Mouse (Mus musculus) spleen, adult 2 months (tissue): Measurements from ENCODE around the gene Mylpf. TPM values are rescaled to one million over a fixed set of nuclear protein-coding genes. Genes with fewer than 3 reads are reported as not detected.
A peak's percentile ranks its signal among the peaks of the same experiment; 100 is the strongest.
"Not testable (repeated sequence)": the region's sequence is repeated elsewhere in the genome, so short reads cannot be mapped to it uniquely, and the experiment has no call there.

Experiments used
- DNase-seq, 2 experiments: peaks; one replicate each; pipeline versions ENCODE4 v3.0.0 to v3.0.0-alpha.2; 2012 to 2021; ENCODE audit warnings: low spot score in 2 of 2, low read depth in 1 of 2
- H3K27ac ChIP-seq: fragments of 200-500 bp; 2 replicates; pipeline ENCODE4 v1.5.1; 2012; ENCODE audit warnings: low read length, inconsistent platforms; ENCODE audit not compliant: insufficient read depth
- H3K27me3 ChIP-seq: fragments of 200-500 bp; 2 replicates; pipeline ENCODE4 v1.6.1; 2012; ENCODE audit warnings: mild to moderate bottlenecking, moderate library complexity, low read length, inconsistent platforms; ENCODE audit not compliant: control insufficient read depth, insufficient read depth
- H3K36me3 ChIP-seq: fragments of 200-500 bp; 2 replicates; pipeline ENCODE4 v1.6.1; 2012; ENCODE audit warnings: mild to moderate bottlenecking, low read length, inconsistent platforms; ENCODE audit not compliant: control insufficient read depth, insufficient read depth
- H3K4me1 ChIP-seq: fragments of 200-500 bp; 2 replicates; pipeline ENCODE4 v1.6.1; 2011; ENCODE audit warnings: inconsistent platforms; ENCODE audit not compliant: control insufficient read depth, insufficient read depth, insufficient read length
- H3K4me3 ChIP-seq: fragments of 200-500 bp; 2 replicates; pipeline ENCODE4 v1.5.1; 2011; ENCODE audit warnings: mild to moderate bottlenecking, inconsistent platforms; ENCODE audit not compliant: insufficient read depth, insufficient read length; ENCODE audit errors: extremely low read depth
- CTCF ChIP-seq: fragments of 200-500 bp; IDR thresholded peaks from 2 replicates; pipeline ENCODE4 v1.5.1; 2011; ENCODE audit warnings: mild to moderate bottlenecking, inconsistent platforms; ENCODE audit not compliant: insufficient read depth, insufficient read length, insufficient replicate concordance; ENCODE audit errors: extremely low read depth
- POLR2A ChIP-seq: fragments of 200-500 bp; IDR thresholded peaks from 2 replicates; pipeline ENCODE4 v1.6.1; 2011; ENCODE audit warnings: low read depth, low read length, inconsistent platforms
- WGBS: fragments of 180-500 bp; shearing (Covaris S2); methylation state at CpG from one replicate; pipeline ENCODE4 v1.1.7; 2018; 5-methylcytosine and 5-hydroxymethylcytosine counted together
- polyA plus RNA-seq: library from polyadenylated mRNA; depleted of rRNA; stranded (reverse); fragments of >200 nt; gene quantifications from 2 replicates; pipeline ENCODE4 v1.2.3, GENCODE M21; 2012

Mylpf gene
- polyA plus RNA-seq, 1 experiment = 1.2 TPM

DNA sequence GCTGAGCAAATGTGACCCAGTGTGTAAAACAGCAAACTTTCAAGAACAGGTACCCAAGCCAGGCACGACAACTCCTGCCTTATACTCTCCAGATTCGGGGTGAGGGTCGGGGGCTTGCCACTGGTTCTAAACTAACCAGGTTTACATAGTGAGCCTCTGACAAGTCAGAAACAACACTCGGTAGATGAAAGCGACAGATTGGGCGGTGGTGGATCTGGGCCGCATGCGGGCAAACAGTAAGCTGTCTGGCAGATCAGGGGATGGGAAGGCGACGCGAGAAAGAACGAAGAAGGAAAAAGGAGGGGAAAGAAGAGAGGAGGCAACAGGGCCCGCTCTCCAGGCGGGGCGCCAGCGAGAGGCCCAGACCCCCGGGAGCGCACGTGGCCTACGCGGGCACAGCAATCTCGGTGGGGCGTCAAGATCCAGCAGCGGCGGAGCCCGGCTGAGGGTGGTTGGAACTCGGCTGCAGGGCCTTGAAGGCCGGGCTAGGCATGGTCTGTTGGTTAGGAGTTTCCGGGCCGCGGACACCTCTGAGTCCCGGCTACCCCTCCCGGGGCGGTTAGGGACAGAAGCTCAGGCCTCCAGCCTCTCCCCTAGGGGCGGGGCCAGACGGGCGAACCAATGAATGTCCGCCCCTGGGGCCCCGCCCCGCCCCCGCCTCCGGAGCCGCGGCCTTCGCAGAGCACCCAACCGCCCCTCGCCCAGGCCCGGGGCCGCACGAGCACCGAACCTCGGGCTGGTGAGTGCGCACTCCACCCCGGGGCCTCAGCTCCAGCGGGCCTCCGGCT lies 35.4 kb downstream of the Mylpf start, which contains the start of gene Zfp771:
TSS of gene Zfp771 (plus strand) at position 405 of the 788 bp plus-strand sequence.
- TF ChIP-seq CTCF (no peak), POLR2A (peak; percentile 39)
- WGBS = 1% methylated on average over 56 of the region's 56 CpGs
- peak; percentile 76 to 95 for DNase-seq
- peak within 1 kb of the TSS; percentile 86 for H3K27ac ChIP-seq
- peaks cover 9% of the 10 kb centered on the region; the same call in 1 of the 2 replicates for H3K4me1 ChIP-seq
- H3K27me3 ChIP-seq = no peaks in the 10 kb centered on the region
- H3K36me3 ChIP-seq = no peaks in the 10 kb centered on the region
- peak within 1 kb of the TSS; percentile 94 for H3K4me3 ChIP-seq

DNA sequence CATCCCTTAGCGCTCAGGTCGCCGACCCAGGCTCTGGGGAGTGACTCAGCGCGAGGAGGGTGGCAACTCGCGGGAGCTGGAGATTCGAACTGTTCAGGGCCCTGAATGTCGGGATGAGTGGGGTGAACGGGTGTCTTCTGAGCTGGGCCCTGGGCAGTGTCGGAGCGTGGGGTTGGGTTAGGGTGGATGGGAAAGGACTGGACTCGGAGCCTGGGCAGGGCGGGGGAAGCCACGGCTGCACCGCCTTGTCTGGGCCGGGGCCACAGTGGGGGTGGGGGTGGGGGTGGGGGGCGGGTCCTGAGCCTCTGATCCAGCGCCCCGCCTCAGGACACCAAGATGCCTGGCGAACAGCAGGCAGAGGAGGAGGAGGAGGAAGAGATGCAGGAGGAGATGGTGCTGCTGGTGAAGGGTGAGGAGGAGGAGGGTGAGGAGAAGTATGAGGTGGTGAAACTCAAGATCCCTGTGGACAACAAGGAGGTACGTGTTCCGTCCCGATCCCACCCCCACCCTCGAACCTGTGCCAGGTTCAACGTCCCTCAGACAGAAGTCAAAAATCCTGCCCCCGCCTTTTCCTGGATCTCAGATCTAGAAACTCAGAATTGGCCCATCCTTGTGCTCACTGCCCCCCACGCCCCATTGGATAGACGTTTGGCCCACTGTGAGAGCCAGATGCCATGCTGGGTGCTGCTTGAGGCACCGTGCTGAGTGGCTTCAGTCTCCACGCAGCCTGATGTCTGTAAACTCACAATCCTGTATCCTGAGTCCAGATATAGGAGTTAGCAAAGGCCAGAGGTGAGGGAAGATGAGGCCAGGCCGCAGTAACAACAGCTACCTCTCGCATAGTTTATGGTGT lies 36.2 kb downstream of the Mylpf start:
- Histone ChIP-seq H3K4me3 (peak overlapping the region; percentile 94), H3K27ac (peak overlapping the region; percentile 78), H3K27me3 (no peaks in the 10 kb centered on the region), H3K36me3 (no peaks in the 10 kb centered on the region), H3K4me1 (peaks cover 9% of the 10 kb centered on the region; the same call in 1 of the 2 replicates)
- TF ChIP-seq CTCF (no peak), POLR2A (no peak)
- WGBS = 15% methylated on average over 30 of the region's 33 CpGs
- DNase-seq = no peak

DNA sequence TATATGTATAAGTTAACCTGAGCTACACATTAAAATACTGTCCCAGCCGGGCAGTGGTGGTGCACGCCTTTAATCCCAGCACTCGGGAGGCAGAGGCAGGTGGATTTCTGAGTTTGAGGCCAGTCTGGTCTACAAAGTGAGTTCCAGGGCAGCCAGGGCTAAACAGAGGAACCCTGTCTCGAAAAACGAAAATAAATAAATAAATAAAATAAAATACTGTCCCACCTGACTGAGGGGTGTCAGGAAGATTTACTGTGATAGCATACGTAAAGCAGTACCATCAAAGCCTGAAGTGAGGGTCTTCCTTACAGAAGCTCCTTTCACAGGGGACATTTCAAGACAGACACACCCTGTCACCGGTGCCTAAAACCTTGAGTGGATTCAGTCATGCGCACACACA lies 41.8 kb downstream of the Mylpf start:
- H3K27me3 ChIP-seq, H3K4me1 ChIP-seq, H3K4me3 ChIP-seq, H3K36me3 ChIP-seq, H3K27ac ChIP-seq, DNase-seq: not testable (repeated sequence)
- WGBS = 87% methylated on average over 8 of the region's 8 CpGs

DNA sequence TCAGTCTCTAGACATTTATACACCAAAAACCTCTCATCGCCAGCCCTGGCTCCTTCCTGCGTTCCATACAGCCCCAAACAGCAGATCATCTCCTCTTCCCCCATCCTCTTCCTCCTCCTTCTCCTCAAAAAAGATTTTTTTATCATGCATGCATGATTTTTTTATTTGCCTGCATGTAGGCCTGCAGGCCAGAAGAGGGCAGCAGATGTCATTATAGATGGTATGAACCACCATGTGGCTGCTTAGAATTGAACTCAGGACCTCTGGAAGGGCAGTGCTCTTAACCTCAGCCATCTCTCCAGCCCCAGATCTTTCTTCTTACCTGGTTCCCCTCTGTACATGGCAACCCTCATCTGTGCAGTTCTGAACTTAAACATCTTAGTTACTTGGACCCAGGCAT lies 43.7 kb downstream of the Mylpf start:
- peak in 1 of 2 experiments; percentile 31 for DNase-seq
- Histone ChIP-seq H3K4me3 (no peak overlapping the region), H3K4me1 (peaks cover 5% of the 10 kb centered on the region), H3K27me3 (no peaks in the 10 kb centered on the region), H3K27ac (no peak overlapping the region), H3K36me3 (no peaks in the 10 kb centered on the region)
- TF ChIP-seq POLR2A (no peak), CTCF (peak; percentile 25; the same call in 1 of the 2 replicates)
- WGBS = 54% methylated on average over 2 of the region's 2 CpGs

DNA sequence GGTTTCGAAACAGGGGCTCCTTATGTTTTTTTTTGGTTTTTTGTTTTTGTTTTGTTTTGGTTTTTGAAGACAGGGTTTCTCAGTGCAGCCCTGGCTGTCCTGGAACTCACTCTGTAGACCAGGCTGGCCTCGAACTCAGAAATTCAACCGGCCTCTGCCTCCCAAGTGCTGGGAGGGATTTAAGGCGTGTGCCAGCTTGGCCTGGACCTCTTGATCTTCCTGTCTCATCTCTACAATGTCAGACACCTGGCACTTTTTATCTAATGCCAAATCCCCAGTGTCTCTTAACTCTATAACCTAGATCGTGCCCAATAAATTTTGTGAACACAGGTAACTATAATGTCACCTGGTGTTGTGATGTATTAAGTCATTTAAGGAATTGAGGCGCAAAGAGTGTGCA lies 44.7 kb downstream of the Mylpf start:
- TF ChIP-seq POLR2A (no peak), CTCF (no peak)
- Histone ChIP-seq H3K4me1 (peaks cover 5% of the 10 kb centered on the region), H3K27me3 (no peaks in the 10 kb centered on the region), H3K36me3 (no peaks in the 10 kb centered on the region), H3K27ac (peak overlapping the region; percentile 82), H3K4me3 (peak overlapping the region; percentile 86; the same call in 1 of the 2 replicates)
- DNase-seq = no peak
- WGBS = 78% methylated on average over 6 of the region's 6 CpGs

DNA sequence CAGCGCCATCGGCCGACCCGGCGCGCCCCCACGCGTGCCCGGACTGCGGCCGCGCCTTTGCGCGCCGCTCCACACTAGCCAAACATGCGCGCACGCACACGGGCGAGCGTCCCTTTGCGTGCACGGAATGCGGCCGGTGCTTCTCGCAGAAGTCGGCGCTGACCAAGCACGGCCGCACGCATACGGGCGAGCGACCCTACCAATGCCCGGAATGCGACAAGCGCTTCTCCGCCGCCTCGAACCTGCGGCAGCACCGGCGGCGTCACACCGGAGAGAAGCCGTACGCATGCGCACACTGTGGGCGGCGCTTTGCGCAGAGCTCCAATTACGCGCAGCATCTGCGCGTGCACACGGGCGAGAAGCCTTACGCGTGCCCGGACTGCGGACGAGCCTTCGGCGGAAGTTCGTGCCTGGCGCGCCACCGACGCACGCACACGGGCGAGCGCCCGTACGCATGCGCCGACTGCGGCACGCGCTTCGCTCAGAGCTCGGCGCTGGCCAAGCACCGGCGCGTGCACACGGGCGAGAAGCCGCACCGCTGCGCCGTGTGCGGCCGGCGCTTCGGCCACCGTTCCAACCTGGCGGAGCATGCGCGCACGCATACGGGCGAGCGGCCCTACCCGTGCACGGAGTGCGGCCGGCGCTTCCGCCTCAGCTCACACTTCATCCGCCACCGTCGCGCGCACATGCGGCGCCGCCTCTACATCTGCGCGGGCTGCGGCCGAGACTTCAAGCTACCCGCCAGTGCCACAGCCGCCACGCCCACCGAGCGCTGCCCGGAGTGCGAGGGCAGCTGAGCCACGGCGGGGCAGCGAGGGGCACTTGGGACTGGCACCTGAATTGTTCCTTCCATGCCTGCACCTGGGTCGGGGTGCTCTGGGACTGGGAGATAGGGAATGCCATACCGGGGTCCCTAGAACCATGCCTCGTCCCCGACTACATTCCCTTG lies 45.4 kb downstream of the Mylpf start:
- TF ChIP-seq POLR2A (peak; percentile 18), CTCF (no peak)
- DNase-seq = peak; percentile 93 to 94
- Histone ChIP-seq H3K27ac (peak overlapping the region; percentile 90), H3K4me1 (peaks cover 5% of the 10 kb centered on the region), H3K36me3 (no peaks in the 10 kb centered on the region), H3K27me3 (no peaks in the 10 kb centered on the region), H3K4me3 (peak overlapping the region; percentile 86)
- under 1% methylated on average over 136 of the region's 136 CpGs for WGBS
